Mouse (Mus musculus) G1E-ER4 (cell line): Measurements from ENCODE around the gene Fbxl8. TPM values are rescaled to one million over a fixed set of nuclear protein-coding genes. Genes with fewer than 3 reads are reported as not detected.

ENCODE experiments used
- GATA1 ChIP-seq: IDR thresholded peaks from one replicate; pipeline ENCODE4 v1.8.0; 2012; ENCODE audit warnings: low read length, inconsistent platforms
- polyA plus RNA-seq: library from polyadenylated mRNA; stranded (reverse); fragments of >175 nt; gene quantifications from 2 replicates; pipeline ENCODE4 v1.2.3, GENCODE M21; 2012

The Fbxl8 gene
- polyA plus RNA-seq, 1 experiment = 8.3 TPM

GRCm38 (mm10) chr8:105254152-105254965 lies 10.1 kb upstream of the Fbxl8 start:
- no peak for TF ChIP-seq GATA1

- no peak for TF ChIP-seq GATA1
These were observed 9.5 kb upstream of the Fbxl8 start, which contains the start of gene B3gnt9 for GRCm38 (mm10) chr8:105254966-105255350. TSS of gene B3gnt9 (minus strand) at chr8:105255153.

GRCm38 (mm10) chr8:105257318-105258114 lies 6.9 kb upstream of the Fbxl8 start:
- TF ChIP-seq GATA1 = no peak

GRCm38 (mm10) chr8:105258911-105259720 lies 5.3 kb upstream of the Fbxl8 start:
- no peak for TF ChIP-seq GATA1

GRCm38 (mm10) chr8:105259721-105260320 lies 4.6 kb upstream of the Fbxl8 start:
- TF ChIP-seq GATA1 = no peak

GRCm38 (mm10) chr8:105260371-105261099 lies 3.9 kb upstream of the Fbxl8 start:
- no peak for TF ChIP-seq GATA1

- no peak for TF ChIP-seq GATA1
These were observed 3.0 kb upstream of the Fbxl8 start for GRCm38 (mm10) chr8:105261326-105261980.

- no peak for TF ChIP-seq GATA1
These were observed 1.1 kb upstream of the Fbxl8 start for GRCm38 (mm10) chr8:105263244-105263912.

GRCm38 (mm10) chr8:105265128-105265527 lies 680 bp downstream of the Fbxl8 start:
- TF ChIP-seq GATA1 = no peak

- no peak for TF ChIP-seq GATA1
These were observed 2.3 kb downstream of the Fbxl8 start for GRCm38 (mm10) chr8:105266775-105267174.

GRCm38 (mm10) chr8:105268342-105269074 lies 4.1 kb downstream of the Fbxl8 start:
- no peak for TF ChIP-seq GATA1

- TF ChIP-seq GATA1 = no peak
These were observed 4.6 kb downstream of the Fbxl8 start for GRCm38 (mm10) chr8:105269075-105269458.

- no peak for TF ChIP-seq GATA1
These were observed 5.1 kb downstream of the Fbxl8 start, which contains the start of gene Hsf4 for GRCm38 (mm10) chr8:105269461-105269947. TSS of gene Hsf4 (plus strand) at chr8:105269801.
